Mouse (Mus musculus) limb, embryonic 14.5 days (tissue): ENCODE results near the gene Gja1. TPM values are rescaled to one million over a fixed set of nuclear protein-coding genes. Genes with fewer than 3 reads are reported as not detected.

Experiments
- ATAC-seq: fragments of 200-750 bp; cut with Nextera tagmentation; 2 replicates; pipeline ENCODE4 v1.8.0; 2017; ENCODE audit warnings: low read depth, moderate number of reproducible peaks, moderate TSS enrichment; ENCODE audit not compliant: low FRiP score
- DNase-seq: peaks from one replicate; pipeline ENCODE4 v3.0.0-alpha.2; 2015; ENCODE audit warnings: low spot score
- H3K27ac ChIP-seq: fragments of 300-500 bp; sonication (generic); replicated peaks from 2 replicates; pipeline ENCODE4 v1.5.1; 2014; ENCODE audit warnings: low read depth, mild to moderate bottlenecking, low read length, moderate library complexity, mixed read lengths
- H3K27me3 ChIP-seq: fragments of 300-500 bp; sonication (generic); 2 replicates; pipeline ENCODE4 v1.6.1; 2014; ENCODE audit warnings: low read length, mixed read lengths; ENCODE audit not compliant: control insufficient read depth, insufficient read depth
- H3K36me3 ChIP-seq: fragments of 300-500 bp; sonication (generic); 2 replicates; pipeline ENCODE4 v1.6.1; 2014; ENCODE audit warnings: mild to moderate bottlenecking, low read length, moderate library complexity, mixed read lengths; ENCODE audit not compliant: control insufficient read depth, insufficient read depth
- H3K4me1 ChIP-seq: fragments of 300-500 bp; sonication (generic); 2 replicates; pipeline ENCODE4 v1.6.1; 2014; ENCODE audit warnings: antibody characterized with exemption, low read length, mixed read lengths; ENCODE audit not compliant: control insufficient read depth, insufficient read depth
- H3K4me2 ChIP-seq: fragments of 300-500 bp; sonication (generic); replicated peaks from 2 replicates; pipeline ENCODE4 v1.6.1; 2014; ENCODE audit warnings: low read depth, mild to moderate bottlenecking, low read length, moderate library complexity; ENCODE audit not compliant: severe bottlenecking
- H3K4me3 ChIP-seq: fragments of 300-500 bp; sonication (generic); replicated peaks from 2 replicates; pipeline ENCODE4 v1.5.1; 2014; ENCODE audit warnings: low read length
- H3K9ac ChIP-seq: fragments of 300-500 bp; sonication (generic); 2 replicates; pipeline ENCODE4 v1.6.1; 2014; ENCODE audit warnings: mild to moderate bottlenecking, low read depth, low read length, moderate library complexity; ENCODE audit not compliant: severe bottlenecking
- H3K9me3 ChIP-seq: fragments of 300-500 bp; sonication (generic); 2 replicates; pipeline ENCODE4 v1.6.1; 2016; ENCODE audit warnings: low read length; ENCODE audit not compliant: control insufficient read depth
- POLR2A ChIP-seq: fragments of 200-500 bp; IDR thresholded peaks from 2 replicates; pipeline ENCODE4 v1.8.0; 2012; ENCODE audit warnings: inconsistent platforms, mild to moderate bottlenecking, moderate library complexity, borderline replicate concordance; ENCODE audit not compliant: insufficient read depth, insufficient read length; ENCODE audit errors: extremely low read depth
- WGBS: fragments of 180-500 bp; shearing (Covaris S2); extraction: QIAGEN DNeasy Blood & Tissue Kit; methylation state at CpG from one replicate; pipeline ENCODE4 v1.1.7; 2014; 5-methylcytosine and 5-hydroxymethylcytosine counted together
- polyA plus RNA-seq, 2 experiments: library from polyadenylated mRNA; depleted of rRNA in 1 of 2; stranded (reverse) in 1 of 2; unstranded in 1 of 2; fragments of >200 nt; fragmentation: Nextera tagmentation in 1 of 2; extraction: Ambion mirVana in 1 of 2; gene quantifications; 2 replicates each; pipeline versions ENCODE4 v1.2.1 to v1.2.3; 2012 to 2014

The Gja1 gene
- polyA plus RNA-seq, 2 experiments, result 102 to 411 TPM

- 49% methylated on average over 4 of the region's 4 CpGs for WGBS
- no peak for TF ChIP-seq POLR2A
- no peak for DNase-seq
- Histone ChIP-seq H3K36me3 (no peaks in the 10 kb centered on the region), H3K4me3 (no peak overlapping the region), H3K9me3 (no peaks in the 10 kb centered on the region), H3K27me3 (no peaks in the 10 kb centered on the region), H3K4me2 (no peak overlapping the region), H3K27ac (no peak overlapping the region), H3K9ac (no peak overlapping the region), H3K4me1 (no peaks in the 10 kb centered on the region)
- ATAC-seq, result no peak
These were observed 49.2 kb downstream of the Gja1 start for GRCm38 (mm10) chr10:56426369-56426768.

DNA sequence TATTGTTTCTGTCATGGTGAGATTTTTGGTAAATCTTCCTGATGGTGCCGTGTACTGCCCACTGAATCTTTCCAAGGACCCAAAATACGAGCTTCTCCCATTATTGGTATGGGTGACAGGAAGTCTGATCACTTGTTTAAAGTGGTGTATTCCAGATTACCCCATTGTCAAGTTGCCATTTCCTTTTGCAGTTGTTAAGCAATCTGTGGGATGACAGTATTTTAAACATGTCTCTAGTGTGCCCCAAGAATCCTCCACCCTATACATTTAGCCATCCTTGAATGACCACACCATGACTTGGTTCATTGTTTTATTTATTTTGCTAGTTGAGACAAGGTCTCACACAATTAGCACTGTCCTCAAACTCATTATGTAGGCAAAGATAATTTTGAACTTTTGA lies 50.3 kb downstream of the Gja1 start:
- no peak overlapping the region for H3K9ac ChIP-seq
- H3K27ac ChIP-seq, result no peak overlapping the region

DNA sequence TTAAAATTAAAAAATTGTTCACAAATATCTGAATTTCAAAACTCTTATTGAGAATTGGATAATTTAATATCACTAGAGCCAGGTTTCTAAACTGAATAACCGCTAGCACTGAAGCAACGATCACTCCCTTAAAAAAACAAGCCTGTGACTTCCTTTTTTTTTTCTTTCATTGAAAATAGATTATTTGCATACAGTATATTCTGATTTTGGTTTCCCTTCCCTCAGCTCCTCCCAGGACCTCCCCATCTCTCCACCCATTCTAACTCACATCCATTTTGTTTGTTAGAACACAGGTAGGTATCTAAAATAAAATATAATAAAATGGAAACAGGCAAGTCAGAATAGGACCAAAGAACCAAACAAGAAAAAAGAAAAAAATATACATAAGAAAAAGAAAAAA lies 50.7 kb downstream of the Gja1 start:
- no peak overlapping the region for H3K27ac ChIP-seq
- TF ChIP-seq POLR2A, result no peak
- DNase-seq (no peak), ATAC-seq (no peak)
- H3K4me3 ChIP-seq, result no peak overlapping the region
- H3K4me1 ChIP-seq, result peaks cover 9% of the 10 kb centered on the region; the same call in 1 of the 2 replicates
- 85% methylated on average over 2 of the region's 2 CpGs for WGBS
- H3K27me3 ChIP-seq, result no peaks in the 10 kb centered on the region
- no peak overlapping the region for H3K4me2 ChIP-seq
- no peaks in the 10 kb centered on the region for H3K9me3 ChIP-seq
- no peaks in the 10 kb centered on the region for H3K36me3 ChIP-seq
- H3K9ac ChIP-seq, result no peak overlapping the region

More for the DNA sequence above, 50.3 kb downstream of the Gja1 start:
- no peak overlapping the region for H3K4me2 ChIP-seq
- peaks cover 6% of the 10 kb centered on the region; the same call in 1 of the 2 replicates for H3K4me1 ChIP-seq
- no peaks in the 10 kb centered on the region for H3K27me3 ChIP-seq
- ATAC-seq, result no peak
- H3K36me3 ChIP-seq, result no peaks in the 10 kb centered on the region
- DNase-seq, result no peak
- H3K9me3 ChIP-seq, result no peaks in the 10 kb centered on the region
- H3K4me3 ChIP-seq, result no peak overlapping the region
- no peak for TF ChIP-seq POLR2A
- WGBS, result 80% methylated on average over 2 of the region's 2 CpGs

DNA sequence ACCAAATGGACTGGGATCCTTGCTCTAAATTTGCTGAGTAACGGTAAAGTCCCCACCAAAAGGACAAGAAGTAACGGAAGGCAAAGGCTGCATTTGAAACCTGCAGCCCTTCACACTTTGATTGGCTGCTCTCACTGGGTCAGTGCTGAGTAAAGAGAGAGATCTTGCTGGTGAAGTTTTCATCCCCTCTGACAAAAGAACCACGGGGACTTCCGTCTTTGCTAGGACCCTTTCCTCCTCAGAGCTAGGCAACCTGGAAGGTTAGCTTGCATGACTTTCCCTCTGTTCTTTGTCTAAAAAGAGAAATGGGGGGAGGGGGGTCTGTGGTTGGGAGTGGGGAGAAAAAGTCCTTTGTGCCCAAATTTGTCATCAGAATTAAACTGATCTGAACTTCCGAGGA lies 51.9 kb downstream of the Gja1 start:
- no peaks in the 10 kb centered on the region for H3K9me3 ChIP-seq
- H3K4me2 ChIP-seq, result no peak overlapping the region
- 86% methylated on average over 5 of the region's 5 CpGs for WGBS
- no peak overlapping the region for H3K4me3 ChIP-seq
- no peak overlapping the region for H3K9ac ChIP-seq
- DNase-seq (no peak), ATAC-seq (no peak)
- H3K4me1 ChIP-seq, result peaks cover 9% of the 10 kb centered on the region; the same call in 1 of the 2 replicates
- H3K36me3 ChIP-seq, result no peaks in the 10 kb centered on the region
- no peaks in the 10 kb centered on the region for H3K27me3 ChIP-seq
- H3K27ac ChIP-seq, result no peak overlapping the region
- TF ChIP-seq POLR2A, result no peak

- Histone ChIP-seq H3K4me2 (peak overlapping the region; percentile 61), H3K27ac (peak overlapping the region; percentile 72), H3K9me3 (no peaks in the 10 kb centered on the region), H3K4me3 (peak overlapping the region; percentile 29), H3K9ac (peak overlapping the region; percentile 38; the same call in 1 of the 2 replicates), H3K27me3 (no peaks in the 10 kb centered on the region), H3K36me3 (no peaks in the 10 kb centered on the region), H3K4me1 (peaks cover 9% of the 10 kb centered on the region; the same call in 1 of the 2 replicates)
- DNase-seq (peak; percentile 76), ATAC-seq (peak; percentile 88)
- TF ChIP-seq POLR2A, result no peak
- 5% methylated on average over 23 of the region's 23 CpGs for WGBS
These were observed 54.7 kb downstream of the Gja1 start for GRCm38 (mm10) chr10:56431600-56432389.

GRCm38 (mm10) chr10:56432390-56432709 lies 55.2 kb downstream of the Gja1 start:
- no peaks in the 10 kb centered on the region for H3K9me3 ChIP-seq
- 0 out of 2 replicates have a peak overlapping the region, but pooled peaks have one; percentile 21 for H3K9ac ChIP-seq
- DNase-seq, result no peak
- H3K36me3 ChIP-seq, result no peaks in the 10 kb centered on the region
- H3K27me3 ChIP-seq, result no peaks in the 10 kb centered on the region
- peak overlapping the region; percentile 61 for H3K4me2 ChIP-seq
- no peak for ATAC-seq
- peak overlapping the region; percentile 29 for H3K4me3 ChIP-seq
- peak overlapping the region; percentile 72 for H3K27ac ChIP-seq
- WGBS, result 49% methylated on average over 6 of the region's 6 CpGs
- H3K4me1 ChIP-seq, result peaks cover 9% of the 10 kb centered on the region; the same call in 1 of the 2 replicates
- no peak for TF ChIP-seq POLR2A
